Mouse (Mus musculus): ENCODE data around the gene Hist2h2ac. TPM values are rescaled to one million over a fixed set of nuclear protein-coding genes. Genes with fewer than 3 reads are reported as not detected.
"Not testable (repeated sequence)": the region's sequence is repeated elsewhere in the genome, so short reads cannot be mapped to it uniquely, and the experiment has no call there.

Gene Hist2h2ac
- total RNA-seq, 4 experiments from 2014 or later, result 4.4 to 13.7 (median 9.9) TPM

DNA sequence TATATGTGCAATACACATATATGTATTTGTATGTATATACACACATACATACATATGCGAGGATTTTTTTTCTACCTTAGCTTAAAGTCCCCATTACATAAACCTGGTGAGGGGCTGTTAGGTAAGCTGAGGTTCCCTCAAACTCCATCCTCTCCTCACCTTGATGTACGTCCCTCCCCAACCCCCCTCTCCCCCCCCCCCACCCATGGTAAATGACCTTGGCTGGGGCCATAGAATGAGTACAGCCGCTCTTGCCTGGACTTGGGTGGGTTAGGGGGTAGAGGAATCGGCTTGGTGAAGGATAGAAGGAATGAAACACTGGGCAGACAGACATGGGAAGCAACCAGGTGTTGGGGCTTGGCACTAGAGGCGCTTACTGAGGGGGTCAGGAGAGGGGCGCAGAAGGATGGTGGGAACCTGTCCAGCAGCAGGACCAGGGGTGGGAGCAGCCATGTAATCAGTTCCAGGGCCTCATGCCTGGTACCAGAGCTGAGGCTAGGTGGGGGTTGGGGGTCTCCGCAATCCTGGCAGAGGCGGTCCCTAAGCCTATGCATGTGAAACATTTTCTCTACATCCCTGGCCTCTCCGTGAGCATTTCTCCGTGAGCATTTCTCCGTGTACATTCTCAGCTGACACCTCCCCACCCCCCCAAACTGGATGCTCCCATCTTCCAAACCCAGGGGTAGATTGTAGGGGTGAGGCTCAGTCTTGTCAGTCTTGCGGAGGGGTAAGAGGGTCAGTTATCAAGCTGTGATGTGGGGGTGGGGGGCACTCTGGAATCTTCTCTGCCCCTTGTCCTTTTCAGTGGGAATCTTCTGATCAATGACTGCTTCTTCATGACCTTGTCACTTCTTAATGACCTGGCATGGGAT is 38.9 kb downstream of the Hist2h2ac start:
- DNase-seq (ENCODE audit: low spot score in 2 of 2), result no peak

DNA sequence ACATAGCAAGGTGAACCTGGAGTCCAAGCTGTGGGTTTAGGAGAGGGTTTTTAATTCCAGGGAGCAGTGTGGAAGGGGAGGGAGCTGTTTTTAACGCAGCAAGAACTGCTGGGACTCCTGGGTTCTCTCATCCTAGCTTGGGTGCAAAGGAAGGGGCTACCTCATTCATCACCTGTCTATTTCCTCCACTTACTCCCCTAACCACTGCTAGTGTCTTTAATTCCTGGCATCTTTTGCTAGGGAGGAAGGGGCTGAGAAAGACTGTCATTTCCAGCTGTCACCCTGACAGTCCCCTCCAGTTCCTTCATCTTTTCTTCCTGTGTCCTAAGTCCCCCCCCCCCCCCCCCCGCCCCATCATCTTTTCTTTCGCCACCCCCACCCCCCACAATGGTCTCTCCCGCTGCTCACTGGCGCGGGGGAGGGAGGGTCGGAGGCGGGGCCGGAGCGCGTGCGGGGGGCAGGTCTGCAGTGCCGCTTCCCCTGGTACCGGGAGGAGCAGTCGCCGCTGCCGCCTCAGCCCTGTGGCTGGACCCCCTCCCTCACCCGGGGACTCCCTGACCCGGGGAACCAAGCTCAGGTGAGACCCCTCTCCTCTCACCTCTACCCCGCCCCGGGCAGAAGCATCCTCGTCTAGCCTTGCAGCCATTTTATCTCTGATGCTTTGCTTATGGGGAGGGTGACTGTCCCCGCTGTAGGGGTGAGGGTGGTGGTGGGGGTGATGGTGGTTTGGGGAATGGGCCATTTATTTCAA is 39.8 kb downstream of the Hist2h2ac start, which contains the start of gene Sv2a:
Gene Sv2a (plus strand): TSS at position 425 of the 751 bp plus-strand sequence.
- no peak for DNase-seq (ENCODE audit: low spot score in 2 of 2)

DNA sequence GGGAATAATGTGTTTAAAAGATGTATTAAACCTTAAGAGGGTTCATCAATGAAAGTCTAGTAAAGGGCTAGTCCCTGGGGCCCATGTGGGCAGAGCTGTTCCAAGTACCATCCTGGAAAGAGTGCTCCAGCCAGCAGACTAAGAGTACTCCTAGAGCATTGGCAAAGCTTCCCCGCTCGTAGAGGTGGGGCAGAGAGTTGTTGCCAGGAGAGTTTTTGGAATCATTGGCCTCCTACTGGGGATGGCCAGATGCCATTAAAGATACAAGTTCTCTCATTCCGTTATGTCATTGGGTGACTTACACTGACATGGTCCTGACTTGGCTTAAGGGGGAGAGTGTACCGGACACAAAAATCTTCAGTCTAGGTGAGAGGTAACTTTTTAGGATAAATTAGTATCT is 41.1 kb downstream of the Hist2h2ac start:
- peak; percentile 32 to 52 for DNase-seq (ENCODE audit: low spot score in 2 of 2)

DNA sequence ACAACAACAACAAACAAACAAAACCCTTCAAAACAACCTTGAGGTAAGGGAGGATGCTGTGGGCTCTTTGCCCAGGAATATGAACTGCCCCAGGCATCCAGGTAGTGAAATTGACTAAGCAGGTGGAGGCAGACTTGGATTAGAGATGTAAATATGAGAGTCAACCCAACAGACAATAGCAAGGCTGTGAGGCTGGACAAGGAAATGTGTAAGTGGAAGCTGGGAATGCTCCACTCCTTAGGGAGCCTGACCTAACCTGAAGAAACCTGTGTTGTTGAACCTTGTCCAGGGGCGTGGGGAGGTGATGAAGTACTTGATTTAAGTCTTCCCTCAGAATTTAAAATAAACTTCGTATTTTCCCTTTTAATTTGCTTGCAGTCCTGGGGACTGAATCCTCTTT is 41.8 kb downstream of the Hist2h2ac start:
- DNase-seq (ENCODE audit: low spot score in 2 of 2), result no peak

DNA sequence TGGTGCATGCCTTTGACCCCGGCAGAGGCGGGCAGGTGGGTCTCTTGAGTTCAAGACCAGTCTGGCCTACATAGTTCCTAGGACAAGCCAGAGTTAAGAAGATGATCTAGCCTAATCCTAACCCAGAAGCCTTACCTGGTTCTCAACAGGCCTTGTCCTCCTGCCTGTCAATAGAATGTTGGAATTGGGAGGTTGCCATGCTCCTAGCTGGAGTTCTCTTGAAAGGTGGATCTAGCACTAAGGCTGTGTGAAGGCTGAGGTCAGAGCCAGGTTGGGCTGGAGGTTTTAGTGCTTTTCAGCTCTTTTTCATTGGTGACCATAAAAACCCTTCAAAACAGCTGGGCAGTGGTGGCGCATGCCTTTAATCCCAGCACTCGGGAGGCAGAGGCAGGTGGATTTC is 42.3 kb downstream of the Hist2h2ac start:
- DNase-seq (ENCODE audit: low spot score in 2 of 2), result no peak

DNA sequence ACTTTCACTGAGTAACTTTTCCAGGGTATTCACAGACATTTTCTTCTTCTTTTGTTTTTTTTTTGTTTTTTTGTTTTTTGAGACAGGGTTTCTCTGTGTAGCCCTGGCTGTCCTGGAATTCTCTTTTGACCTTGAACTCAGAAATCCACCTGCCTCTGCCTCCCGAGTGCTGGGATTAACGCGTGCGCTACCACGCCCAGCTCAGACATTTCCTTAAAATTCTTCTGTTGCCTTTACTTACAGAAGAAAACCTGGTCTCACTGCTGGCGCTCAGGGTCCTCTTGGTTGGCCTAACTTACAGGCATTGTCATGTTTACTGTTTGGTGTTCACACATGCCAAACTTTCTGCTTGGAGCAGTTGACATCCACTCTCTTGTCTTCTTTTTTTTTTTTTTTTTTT is 45.4 kb downstream of the Hist2h2ac start:
- no peak for DNase-seq (ENCODE audit: low spot score in 2 of 2)

DNA sequence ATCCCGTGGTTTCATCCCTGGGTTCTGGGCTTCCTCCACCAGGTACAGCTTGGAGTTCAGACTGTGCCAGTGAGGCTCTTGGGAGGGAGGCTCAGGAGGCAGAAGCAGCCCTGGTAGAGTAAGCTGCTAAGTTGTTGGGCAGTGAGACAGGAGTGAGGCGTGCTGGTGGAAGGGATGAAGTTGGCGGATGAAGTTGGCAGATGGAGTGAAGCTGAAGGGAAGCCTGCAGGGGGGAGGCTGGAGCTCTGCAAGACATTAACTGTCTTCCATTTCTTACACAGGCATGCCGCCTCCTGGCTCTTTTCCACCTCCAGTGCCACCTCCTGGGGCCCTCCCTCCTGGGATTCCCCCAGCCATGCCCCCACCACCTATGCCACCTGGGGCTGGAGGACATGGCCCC is 46.6 kb downstream of the Hist2h2ac start:
- DNase-seq (ENCODE audit: low spot score in 2 of 2), result not testable (repeated sequence)

DNA sequence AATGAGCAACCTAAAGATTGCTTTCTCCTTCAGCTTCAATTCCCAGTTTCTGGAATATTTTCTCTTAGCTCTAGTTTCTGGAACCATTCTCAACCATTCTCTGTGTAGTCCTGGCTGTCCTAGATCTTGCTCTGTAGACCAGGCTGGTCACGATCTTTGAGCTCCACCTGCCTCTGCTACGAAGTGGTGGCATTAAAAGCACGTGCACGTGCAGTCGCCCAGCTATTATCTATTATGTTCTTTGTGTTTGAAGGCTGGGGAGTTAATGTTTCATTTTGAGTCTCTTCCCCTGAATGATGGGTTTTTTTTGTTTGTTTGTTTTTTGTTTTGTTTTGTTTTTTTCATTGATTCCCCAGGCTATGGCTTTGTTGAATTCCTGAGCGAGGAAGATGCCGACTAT is 47.5 kb downstream of the Hist2h2ac start:
- DNase-seq (ENCODE audit: low spot score in 2 of 2), result no peak

DNA sequence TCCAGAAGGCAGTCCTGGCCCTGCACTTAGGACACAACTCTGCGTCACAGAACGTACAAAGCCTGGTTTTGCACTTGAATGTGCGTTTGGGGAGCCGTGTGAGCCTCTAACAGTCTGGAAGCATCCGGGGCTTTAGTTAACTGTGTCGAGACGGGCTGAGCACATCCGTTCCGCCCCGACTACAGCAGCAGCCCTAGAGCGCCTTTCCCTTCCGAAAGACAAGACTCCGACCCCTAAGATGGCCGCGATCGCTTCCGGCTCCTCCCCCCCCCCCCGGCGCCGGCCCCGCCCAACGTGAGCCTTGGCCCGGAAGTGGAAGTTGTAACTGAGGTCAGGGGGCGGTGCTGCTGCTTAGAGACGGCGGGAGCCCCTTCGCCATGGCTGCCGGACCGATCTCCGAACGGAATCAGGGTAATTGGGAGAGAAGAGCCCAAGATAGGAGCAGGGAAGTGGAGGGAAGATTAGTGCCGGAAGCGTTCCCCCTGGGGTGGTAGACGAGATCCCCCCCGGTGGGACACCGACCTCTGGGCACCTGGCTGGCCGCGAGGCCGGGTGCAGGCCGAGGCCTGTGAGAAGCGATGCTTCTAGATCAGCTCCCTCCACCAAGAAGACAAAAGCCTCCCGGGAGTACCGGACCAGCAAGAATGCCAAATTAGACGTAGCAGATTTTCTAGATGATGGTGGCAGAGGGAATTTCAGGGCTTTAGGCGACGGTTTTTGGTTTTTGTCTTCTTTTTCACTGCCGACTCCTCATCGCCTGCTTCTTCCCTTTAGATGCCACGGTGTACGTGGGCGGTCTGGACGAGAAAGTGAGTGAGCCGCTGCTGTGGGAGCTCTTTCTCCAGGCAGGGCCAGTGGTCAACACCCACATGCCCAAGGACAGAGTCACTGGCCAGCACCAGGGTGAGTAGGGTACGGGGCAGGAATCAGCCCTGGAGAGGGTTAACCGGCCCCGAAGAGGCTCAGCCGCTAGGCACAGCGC is 48.2 kb downstream of the Hist2h2ac start, which contains the start of gene Sf3b4:
Gene Sf3b4 (plus strand): TSS at position 136 of the 982 bp plus-strand sequence.
- DNase-seq (ENCODE audit: low spot score in 2 of 2), result peak; percentile 67 to 75

DNA sequence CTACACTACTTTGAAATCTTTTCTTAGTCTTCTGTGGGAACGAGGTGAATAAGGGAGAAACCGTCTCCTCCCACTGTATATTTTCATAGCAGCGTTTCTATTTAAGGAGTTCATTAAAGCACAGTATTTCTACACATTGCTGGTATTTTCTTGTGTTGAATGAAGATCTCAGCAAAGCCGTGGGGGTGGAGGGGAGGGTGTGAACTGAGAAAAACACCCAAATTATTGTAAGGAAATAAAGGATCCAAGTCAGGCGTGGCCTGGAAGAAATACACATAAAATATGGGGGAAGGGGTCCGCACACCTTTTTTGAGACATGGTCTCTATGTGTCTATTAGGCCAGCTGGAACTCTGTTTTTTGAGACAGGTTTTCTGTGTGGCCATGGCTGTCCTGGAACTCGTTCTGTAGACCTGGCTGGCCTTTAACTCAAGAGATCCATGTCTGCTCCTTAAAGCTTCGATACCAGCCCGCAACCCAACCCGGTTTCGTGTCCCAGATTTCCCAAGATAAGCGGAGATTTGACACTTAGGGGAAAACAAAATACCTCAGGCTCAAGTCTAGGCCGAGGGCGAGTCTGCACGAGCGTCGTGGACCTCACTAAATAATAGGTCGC is 49.0 kb downstream of the Hist2h2ac start:
- no peak for DNase-seq (ENCODE audit: low spot score in 2 of 2)

DNA sequence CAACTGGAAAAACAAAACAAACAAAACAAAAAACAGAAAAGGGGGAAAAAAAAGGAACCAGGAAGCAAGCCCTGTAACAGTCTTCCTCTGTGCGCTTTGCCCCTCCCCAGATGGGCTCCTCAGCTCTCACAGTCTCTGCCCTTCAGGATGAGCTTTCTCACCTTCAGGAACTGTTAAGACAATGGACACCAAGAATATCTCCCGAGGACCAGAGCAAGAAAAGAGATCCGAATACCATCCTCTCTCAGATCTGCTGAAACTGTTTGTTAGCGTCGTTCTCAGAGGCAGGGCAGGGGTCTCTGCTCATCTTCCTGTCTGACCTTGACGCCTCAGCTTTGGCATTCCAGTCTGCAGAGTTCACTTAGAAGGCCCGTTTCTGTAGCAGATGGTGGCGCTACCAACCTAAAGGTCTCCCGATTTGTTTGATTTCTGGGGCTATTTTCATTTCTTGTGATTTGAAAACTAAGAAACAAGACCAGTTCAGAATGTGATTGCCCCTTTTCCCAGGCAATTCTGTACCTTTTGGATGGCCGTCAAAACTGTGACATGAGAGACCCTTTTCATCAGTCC is 49.6 kb downstream of the Hist2h2ac start:
- DNase-seq (ENCODE audit: low spot score in 2 of 2), result no peak

Small RNA genes lying within 50 kb of the gene (microRNA-seq; reads per million reads assigned to microRNA genes)
- gene Gm44492, result not detected
- not detected for gene Gm47311
- gene Gm47313, result not detected

Other genes with a start within 250 kb of the Hist2h2ac start
- gene Plekho1, start 224.9 kb downstream of the Hist2h2ac start, total RNA-seq (2022), result 10 to 100 TPM; 11.3 to 16.5 (median 12.9) TPM
- gene Vps45, start 162.4 kb downstream of the Hist2h2ac start, total RNA-seq (2022), result 10 to 100 TPM; 11.3 to 16.8 (median 16.2) TPM
- gene Otud7b, start 116.4 kb downstream of the Hist2h2ac start, total RNA-seq (2022), result 10 to 100 TPM; 61.8 to 77.4 (median 75.8) TPM
- gene Mtmr11, start 58.9 kb downstream of the Hist2h2ac start, total RNA-seq (2022), result 1 to 10 TPM in 3 of 4 experiments, under 1 TPM in 1; 0.68 to 2.1 (median 1.3) TPM
- 10 to 100 TPM in 3 of 4 experiments, 1 to 10 TPM in 1; 9.9 to 12.9 (median 11.6) TPM for gene Sf3b4, start 48.5 kb downstream of the Hist2h2ac start, total RNA-seq (2022)
- gene Sv2a, start 39.7 kb downstream of the Hist2h2ac start, total RNA-seq (2022), result under 1 TPM; 0.16 to 0.34 (median 0.23) TPM
- gene Bola1, start 1.2 kb downstream of the Hist2h2ac start, total RNA-seq (2022), result 10 to 100 TPM; 21.8 to 30.6 (median 25.6) TPM
- 1 to 10 TPM in 2 of 4 experiments, under 1 TPM in 1, not detected in 1; 0.65 to 2.3 (median 1.3) TPM for gene Hist2h2ab, start 1.0 kb downstream of the Hist2h2ac start, total RNA-seq (2022)
- gene Hist2h2be, start 239 bp upstream of the Hist2h2ac start, total RNA-seq (2022), result 1 to 10 TPM; 4.3 to 5.9 (median 5.2) TPM
- gene Hist2h3c2, start 18.2 kb upstream of the Hist2h2ac start, total RNA-seq (2022), result 1 to 10 TPM; 2.6 to 7.1 (median 4.9) TPM
- 100 to 1,000 TPM; 141 to 187 (median 153) TPM for gene Hist2h2aa2, start 19.4 kb upstream of the Hist2h2ac start, total RNA-seq (2022)
- gene Hist2h2aa1, start 24.6 kb upstream of the Hist2h2ac start, total RNA-seq (2022), result 1 to 10 TPM in 3 of 4 experiments, not detected in 1; 2.7 to 5.0 (median 4.8) TPM
- gene Hist2h3c1, start 25.8 kb upstream of the Hist2h2ac start, total RNA-seq (2022), result not detected
- gene Hist2h4, start 42.4 kb upstream of the Hist2h2ac start, total RNA-seq (2022), result 1 to 10 TPM; 5.6 to 8.2 (median 6.8) TPM
- 10 to 100 TPM; 19.4 to 22.9 (median 20.8) TPM for gene Hist2h3b, start 47.8 kb upstream of the Hist2h2ac start, total RNA-seq (2022)
- 10 to 100 TPM; 18.8 to 38.2 (median 24.3) TPM for gene Hist2h2bb, start 48.9 kb upstream of the Hist2h2ac start, total RNA-seq (2022)
- under 1 TPM in 1 of 4 experiments, not detected in 3; 0.70 TPM for gene Fcgr1, start 73.1 kb upstream of the Hist2h2ac start, total RNA-seq (2022)
- not detected for gene BC107364, start 231.4 kb upstream of the Hist2h2ac start, total RNA-seq (2022)

Measured in gastrocnemius, adult 8-10 months (tissue).